Mouse (Mus musculus) frontal cortex, postnatal 14 days (tissue): ENCODE measurements around the gene Prkce.

ENCODE experiments used
- DNase-seq, 2 experiments: peaks; one replicate each; pipeline ENCODE4 v3.0.0; 2022; ENCODE audit warnings: low spot score in 2 of 2

The Prkce gene

GRCm38 (mm10) chr17:86572576-86572975 is 405.0 kb downstream of the Prkce start:
- no peak for DNase-seq

DNA sequence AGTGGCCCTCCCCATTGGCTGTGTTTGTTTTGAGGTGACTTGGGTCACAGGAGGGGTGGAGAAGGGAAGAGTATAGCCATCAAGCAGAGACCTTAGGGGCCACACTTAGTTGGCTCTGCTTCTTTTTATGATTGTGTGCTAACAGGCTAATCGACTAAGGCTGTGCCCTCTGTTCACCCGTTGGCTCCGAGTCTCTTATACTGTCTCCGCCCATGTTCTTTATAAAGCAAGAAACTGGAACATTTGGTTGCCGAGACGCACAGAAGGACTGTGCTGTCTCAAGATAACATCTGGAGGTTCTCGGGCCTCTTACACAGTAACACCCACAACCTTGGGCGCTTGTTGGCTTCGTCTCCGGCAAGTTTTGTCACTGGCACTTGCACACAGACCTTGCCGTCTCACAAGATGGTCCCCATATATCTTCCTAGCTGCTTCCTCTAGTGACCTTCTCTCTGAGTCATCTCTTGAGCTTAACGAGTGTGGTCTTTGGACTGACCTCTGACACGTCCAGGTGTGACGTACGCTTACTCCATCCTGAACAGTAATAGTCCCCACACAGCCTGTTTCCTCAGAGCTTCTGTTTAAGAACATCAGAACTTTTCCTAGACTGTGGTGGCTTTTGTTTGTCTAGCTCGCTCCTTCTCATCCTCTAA is 406.1 kb downstream of the Prkce start:
- DNase-seq, result no peak

GRCm38 (mm10) chr17:86580724-86581123 is 413.1 kb downstream of the Prkce start:
- no peak for DNase-seq

DNA sequence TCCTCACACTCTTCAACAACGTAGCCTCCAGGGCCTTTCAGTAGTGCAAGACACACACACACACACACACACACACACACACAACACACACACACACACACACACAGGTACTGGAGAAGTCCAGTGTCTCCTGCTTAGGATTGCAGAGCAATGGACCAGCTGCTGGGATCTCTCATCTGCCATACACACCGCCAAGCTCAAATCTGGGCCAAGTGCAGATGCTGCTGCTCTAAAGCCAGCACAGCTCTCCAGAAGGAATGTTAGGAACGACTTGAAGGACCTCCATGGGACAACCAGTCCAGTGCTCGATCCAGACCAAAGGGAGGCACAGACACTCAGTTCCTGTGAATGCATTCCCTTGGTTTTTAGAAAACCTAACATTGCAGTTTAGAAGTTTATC is 414.8 kb downstream of the Prkce start:
- no peak for DNase-seq

GRCm38 (mm10) chr17:86586441-86586840 is 418.9 kb downstream of the Prkce start:
- no peak for DNase-seq

DNA sequence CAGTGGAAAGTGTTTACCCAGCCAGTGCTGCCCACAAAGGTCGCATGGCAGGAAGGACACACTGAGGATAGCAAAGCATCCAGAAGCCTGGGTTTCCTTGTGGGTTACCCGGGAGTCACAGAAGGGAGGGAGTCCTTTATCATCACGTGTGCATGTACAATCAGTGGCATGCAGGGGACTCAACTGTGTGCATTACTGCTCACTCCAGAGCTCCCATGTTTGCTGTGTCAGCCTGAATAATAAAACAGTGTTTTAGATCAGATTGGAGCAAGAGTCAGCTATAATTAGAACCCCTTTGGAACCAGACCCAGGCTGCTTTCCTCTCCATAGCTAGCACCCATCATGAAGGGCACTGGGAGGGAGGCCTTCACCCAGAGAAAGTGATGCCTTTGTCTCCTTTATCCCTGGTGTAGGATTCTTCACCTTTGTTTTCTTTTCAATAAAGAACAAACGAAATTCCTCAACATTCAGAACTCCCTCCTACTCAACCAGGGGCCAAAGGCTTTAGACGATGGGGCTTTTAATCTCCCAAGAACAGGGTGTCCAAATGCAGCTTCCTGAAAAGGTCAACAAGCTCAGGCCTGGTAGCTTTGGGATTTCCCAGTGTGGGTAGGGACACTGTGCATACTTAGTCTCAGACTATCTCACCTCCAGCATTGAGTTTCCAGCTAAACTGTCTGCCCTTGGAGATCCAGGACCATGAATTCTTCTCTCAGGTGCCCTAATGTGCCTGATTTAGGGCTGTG is 421.3 kb downstream of the Prkce start:
- no peak for DNase-seq

DNA sequence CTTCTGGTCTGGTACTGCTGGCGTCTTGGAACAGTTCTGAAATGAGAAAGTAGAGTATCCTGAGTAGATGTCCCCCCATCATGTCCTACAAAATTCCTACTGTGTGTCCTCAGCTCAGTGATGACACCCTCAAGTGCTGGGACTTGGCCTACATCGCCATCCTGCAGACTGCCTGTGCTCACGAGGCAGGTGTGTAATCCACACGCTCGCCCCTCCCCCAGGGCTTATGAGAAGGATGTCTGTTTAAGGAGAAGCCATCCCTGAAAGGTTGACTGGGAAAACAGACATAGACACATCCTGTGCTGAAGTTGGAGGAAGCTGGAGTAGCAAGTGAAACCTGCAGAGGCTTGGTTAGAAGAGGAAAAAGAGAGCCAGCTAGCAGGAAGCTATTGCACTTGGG is 422.1 kb downstream of the Prkce start:
- no peak for DNase-seq

GRCm38 (mm10) chr17:86591241-86591640 is 423.7 kb downstream of the Prkce start:
- no peak for DNase-seq

- no peak for DNase-seq
These were observed 425.5 kb downstream of the Prkce start for GRCm38 (mm10) chr17:86592991-86593586.

DNA sequence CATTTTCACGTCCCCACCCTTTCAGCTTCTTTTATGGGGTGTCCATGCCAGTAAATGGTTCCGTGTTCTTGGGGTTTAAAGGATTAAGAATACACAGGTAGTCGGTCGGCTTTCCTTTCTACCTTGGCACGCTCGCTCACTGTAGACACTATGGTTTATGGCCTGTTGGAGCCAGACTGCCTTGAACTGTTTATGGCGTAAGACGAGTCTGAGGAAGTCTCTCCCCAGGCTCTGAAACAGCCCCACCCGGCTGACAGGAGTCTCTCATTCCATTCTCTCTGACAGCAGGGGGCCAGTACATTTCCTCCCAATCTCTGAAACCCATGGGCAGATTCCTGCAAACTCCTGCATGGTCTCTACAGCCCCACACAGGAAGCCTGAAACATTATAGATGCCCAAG is 427.9 kb downstream of the Prkce start:
- no peak for DNase-seq

DNA sequence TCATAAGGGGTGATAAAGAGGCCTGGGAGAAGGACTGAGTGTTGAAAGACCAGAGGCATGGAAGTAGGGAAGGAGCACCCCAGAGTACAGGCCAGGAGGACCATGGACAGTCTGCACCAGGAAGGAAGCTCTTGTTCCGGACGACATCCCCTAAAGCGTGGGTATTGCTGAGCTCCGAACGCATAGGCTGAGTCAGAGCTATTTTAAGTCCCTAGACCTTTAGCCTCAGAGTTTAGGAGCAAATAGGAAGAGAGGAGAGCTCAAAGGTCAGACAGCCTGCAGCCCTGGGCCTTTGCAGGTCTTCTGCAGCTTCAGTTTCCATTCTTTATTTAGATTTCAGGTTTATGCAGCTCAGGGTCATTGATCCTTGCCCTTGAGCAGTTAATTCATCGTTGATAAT is 433.5 kb downstream of the Prkce start:
- DNase-seq, result no peak

DNA sequence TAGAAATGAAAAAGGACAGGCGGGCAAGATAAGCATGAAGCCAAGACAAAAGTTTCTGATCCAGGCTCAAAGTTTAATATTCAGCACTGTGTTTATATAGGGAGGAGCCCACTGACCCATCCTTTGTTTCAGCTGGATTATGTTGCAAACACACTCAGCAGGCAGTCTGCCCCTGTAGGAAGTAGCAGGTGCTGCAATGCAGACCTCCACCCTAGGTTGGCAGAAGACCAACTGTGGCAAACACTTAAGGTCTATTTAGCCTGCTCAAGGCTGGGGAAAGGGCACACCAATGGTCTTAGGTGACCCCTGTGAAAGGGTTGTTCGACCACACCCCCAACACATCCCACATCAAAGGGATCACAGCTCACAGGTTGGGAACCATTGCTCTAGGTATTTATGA is 434.3 kb downstream of the Prkce start:
- DNase-seq, result no peak

GRCm38 (mm10) chr17:86603848-86604444 is 436.4 kb downstream of the Prkce start:
- DNase-seq, result no peak

- no peak for DNase-seq
These were observed 440.4 kb downstream of the Prkce start for GRCm38 (mm10) chr17:86607981-86608380.

GRCm38 (mm10) chr17:86610271-86610969 is 442.8 kb downstream of the Prkce start:
- DNase-seq, result no peak

- DNase-seq, result no peak
These were observed 444.2 kb downstream of the Prkce start for GRCm38 (mm10) chr17:86611772-86612171.

DNA sequence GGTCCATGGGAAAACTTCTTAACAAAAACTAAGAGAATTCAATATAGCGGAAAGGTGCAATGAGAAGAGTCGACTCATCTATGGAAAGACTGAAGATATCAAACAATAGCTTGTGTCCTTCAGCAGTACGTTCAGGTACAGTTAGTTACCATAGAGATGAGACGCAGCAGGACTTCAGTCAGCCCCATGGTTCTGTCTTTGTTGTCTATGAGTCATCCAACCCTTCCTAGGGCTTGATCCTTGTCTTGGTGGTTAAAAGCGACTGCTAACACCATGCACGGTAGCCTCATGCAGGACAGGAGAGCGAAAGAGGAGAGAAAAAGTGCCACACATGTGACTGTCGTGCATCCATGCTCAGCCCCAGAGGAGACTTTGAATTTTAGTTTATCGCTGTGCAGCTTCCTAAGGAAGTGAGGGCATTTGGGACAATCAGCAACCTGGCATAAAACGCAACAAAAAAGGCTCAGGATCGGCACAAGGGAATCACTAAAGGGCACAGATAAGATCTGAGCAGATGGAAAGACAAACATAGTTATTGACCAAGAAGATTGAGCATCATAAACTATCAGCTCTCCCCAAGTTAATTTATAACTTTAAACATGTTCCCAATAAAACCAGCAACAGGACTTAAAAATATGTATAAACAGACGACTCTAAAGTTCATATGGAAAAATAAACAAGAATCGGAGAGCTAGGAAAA is 448.2 kb downstream of the Prkce start:
- no peak for DNase-seq

DNA sequence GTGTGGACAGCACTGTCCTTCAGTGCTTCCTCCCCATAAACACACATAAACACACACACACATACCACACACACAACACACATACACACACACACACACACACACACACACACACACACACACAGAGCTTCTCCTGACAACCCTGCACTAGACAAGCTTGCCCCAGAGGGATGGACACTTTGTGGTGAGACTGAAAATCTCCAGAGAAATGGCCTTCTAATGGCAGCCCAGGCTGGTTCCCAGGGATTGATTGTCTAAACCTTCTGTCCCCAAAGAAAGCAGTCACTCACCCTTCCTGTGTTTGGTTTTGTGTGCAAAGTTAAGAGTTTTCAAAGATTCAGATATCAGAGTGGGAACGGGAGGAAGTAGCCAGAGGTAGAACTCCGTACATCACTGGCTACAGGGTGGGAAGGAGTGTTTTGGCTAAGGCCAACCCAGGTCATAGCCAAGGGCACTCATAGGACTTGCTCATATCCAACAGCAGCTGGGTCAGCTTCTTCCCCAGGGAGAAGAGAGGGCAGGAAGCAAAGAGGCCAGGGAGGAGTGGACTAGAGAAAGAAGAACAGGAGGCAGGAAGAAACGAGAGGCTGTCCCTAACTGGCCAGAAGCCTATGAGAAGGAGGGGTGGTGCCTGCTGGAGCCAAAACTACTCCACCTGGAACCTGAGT is 450.1 kb downstream of the Prkce start:
- DNase-seq, result no peak

DNA sequence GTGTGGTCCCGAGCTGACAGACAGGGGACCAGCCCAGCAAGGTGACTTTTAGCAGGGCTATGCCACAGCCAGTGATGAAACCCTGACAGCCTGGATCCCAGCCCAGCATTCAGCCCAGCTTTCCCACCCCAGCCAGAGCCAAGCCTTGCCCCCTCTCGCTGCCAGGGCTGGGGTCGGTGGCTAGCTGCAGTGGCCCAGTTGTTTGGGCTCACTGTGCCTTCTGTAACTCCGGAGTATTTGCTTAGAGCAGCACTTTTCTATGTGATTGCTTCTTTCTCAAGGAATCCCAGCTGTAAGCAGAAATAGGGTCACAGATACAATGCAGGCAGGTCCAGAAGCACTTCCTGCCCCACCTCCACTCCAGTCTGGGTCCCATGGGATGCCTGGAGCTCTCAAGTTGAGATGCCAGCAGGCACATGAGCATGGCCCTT is 450.9 kb downstream of the Prkce start:
- no peak for DNase-seq

- DNase-seq, result no peak
These were observed 455.3 kb downstream of the Prkce start for GRCm38 (mm10) chr17:86622862-86623261.

DNA sequence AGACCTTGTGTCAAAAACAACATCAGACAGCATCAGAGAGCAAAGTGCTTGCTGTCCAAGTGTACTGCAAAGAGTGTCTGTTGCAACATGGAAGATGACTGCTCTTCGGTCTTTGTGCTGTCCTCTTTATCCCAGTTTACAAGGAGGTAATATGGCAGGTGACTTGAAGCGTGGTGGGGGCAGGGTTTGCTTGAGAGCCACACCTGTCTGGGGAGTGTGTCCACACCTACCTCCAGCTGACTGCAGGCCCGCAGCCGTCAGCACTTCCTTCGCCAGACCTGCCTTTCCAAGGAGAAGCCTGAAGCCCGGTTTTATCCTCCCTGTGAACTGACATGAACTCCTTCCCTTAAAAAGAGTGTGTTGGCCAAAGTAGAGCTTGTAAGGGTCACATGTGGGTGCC is 458.9 kb downstream of the Prkce start:
- DNase-seq, result no peak
